Mouse (Mus musculus) megakaryocyte, embryonic 14.5 days (primary cell): ENCODE measurements around the gene Atp6v0a1. TPM values are rescaled to one million over a fixed set of nuclear protein-coding genes. Genes with fewer than 3 reads are reported as not detected.
"Not testable (repeated sequence)": the region's sequence is repeated elsewhere in the genome, so short reads cannot be mapped to it uniquely, and the experiment has no call there.

ENCODE experiments used
- H3K27me3 ChIP-seq: replicated peaks from 2 replicates; pipeline ENCODE3; 2012; ENCODE audit warnings: inconsistent platforms
- H3K36me3 ChIP-seq: replicated peaks from 2 replicates; pipeline ENCODE3; 2012; ENCODE audit warnings: low read length, inconsistent platforms, mixed read lengths
- H3K4me1 ChIP-seq: 2 replicates; pipeline ENCODE4 v1.6.1; 2012; ENCODE audit warnings: inconsistent platforms
- H3K4me3 ChIP-seq: replicated peaks from 2 replicates; pipeline ENCODE3; 2012; ENCODE audit warnings: moderate library complexity, mild to moderate bottlenecking, inconsistent platforms
- H3K9me3 ChIP-seq: 2 replicates; pipeline ENCODE4 v1.6.1; 2012; ENCODE audit warnings: inconsistent platforms
- FLI1 ChIP-seq: IDR thresholded peaks from 2 replicates; pipeline ENCODE4 v1.6.1; 2012; ENCODE audit warnings: low read length, inconsistent platforms, mixed read lengths
- GATA1 ChIP-seq: IDR thresholded peaks from 3 replicates; pipeline ENCODE4 v1.6.1; 2012; ENCODE audit warnings: mixed read lengths, low read length, inconsistent platforms, borderline replicate concordance
- polyA plus RNA-seq: library from polyadenylated mRNA; stranded (reverse); fragments of >175 nt; gene quantifications from 2 replicates; pipeline ENCODE4 v1.2.3, GENCODE M21; 2012; ENCODE audit warnings: low replicate concordance; ENCODE audit not compliant: insufficient read depth

Gene Atp6v0a1
- polyA plus RNA-seq, 1 experiment = 90.5 TPM

DNA sequence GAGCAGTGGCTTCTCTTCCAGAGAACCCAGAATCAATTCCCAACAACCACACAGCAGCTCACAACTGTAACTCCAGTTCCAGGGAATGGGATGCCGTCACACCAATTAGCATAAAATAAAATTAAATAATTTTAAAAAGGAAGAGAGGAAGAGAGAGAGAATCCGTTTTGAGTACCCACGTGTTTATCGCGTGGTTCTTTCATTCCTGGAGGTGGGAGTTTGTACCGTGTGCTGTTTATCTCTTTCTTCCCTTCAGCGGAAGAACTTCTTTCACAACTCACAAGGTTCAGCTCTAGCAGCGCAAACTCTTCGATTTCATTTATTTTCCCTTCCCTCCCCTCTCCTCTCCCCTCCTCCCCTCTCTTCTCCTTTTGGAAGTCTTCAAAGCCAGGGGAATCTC, 15.0 kb upstream of the Atp6v0a1 start:
- Histone ChIP-seq H3K27me3 (peaks cover 2% of the 10 kb centered on the region), H3K36me3 (no peaks in the 10 kb centered on the region), H3K4me3 (no peak overlapping the region), H3K4me1 (peaks cover 32% of the 10 kb centered on the region), H3K9me3 (no peaks in the 10 kb centered on the region)
- TF ChIP-seq FLI1 = no peak
- TF ChIP-seq GATA1 = no peak

DNA sequence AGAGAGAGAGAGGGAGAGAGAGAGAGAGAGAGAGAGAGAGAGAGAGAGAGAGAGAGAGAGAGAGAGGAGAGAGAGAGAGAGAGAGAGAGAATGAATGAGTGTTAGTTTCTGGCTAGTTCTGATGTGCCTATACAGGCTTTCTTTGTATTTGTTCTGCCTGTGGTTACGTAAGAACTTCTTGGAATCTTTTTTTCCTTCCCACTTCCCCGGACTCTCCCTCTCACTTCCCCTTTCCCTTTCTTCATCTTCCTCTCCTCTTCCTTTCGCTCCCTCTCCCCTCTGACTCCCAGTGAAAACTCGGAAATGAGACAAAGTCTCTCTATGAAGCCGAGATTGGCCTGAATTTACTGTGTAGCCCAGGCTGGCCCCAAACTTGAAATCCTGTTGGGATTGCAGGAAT, 14.6 kb upstream of the Atp6v0a1 start:
- Histone ChIP-seq H3K27me3 (peaks cover 2% of the 10 kb centered on the region), H3K4me3 (no peak overlapping the region), H3K4me1 (peaks cover 35% of the 10 kb centered on the region), H3K36me3 (no peaks in the 10 kb centered on the region), H3K9me3 (no peaks in the 10 kb centered on the region)
- TF ChIP-seq FLI1 (no peak), GATA1 (no peak)

DNA sequence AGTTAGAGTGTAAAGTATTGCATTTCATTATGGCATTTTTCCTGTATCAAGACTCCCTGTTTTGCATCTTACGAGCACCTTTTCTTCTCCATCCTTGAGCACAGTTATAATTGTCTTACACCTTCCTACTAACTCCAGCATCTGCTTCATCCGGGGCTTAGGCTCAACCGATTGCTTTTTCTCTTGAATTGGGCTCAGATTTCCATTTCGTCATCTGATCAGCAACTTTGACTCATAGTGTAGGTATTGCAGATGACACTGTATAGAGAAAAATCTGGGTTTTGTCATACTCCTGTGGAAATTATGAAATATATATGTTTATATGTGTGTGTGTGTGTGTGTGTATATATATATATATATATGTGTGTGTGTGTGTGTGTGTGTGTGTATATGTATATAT, 12.8 kb upstream of the Atp6v0a1 start:
- Histone ChIP-seq H3K27me3 (peaks cover 2% of the 10 kb centered on the region), H3K4me1 (peaks cover 51% of the 10 kb centered on the region), H3K9me3 (no peaks in the 10 kb centered on the region), H3K36me3 (no peaks in the 10 kb centered on the region), H3K4me3 (no peak overlapping the region)
- TF ChIP-seq FLI1 (no peak), GATA1 (no peak)

DNA sequence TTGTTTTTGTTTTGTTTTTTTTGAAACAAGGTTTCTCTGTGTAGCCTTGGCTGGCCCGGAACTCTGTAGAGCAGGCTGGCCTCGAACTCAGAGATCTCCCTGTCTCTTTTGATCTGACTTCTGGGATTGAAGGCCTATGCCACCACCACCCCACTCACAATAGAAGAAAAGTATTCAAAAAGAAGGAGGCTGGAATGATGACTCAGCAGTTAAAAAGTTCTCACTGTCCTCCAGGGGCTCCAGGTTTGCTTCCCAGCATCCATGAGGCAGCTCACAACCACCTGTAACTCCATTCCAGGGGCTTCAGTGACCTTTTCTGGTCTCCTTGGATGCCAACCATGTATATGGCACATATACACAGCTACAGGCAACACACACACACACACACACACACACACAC, 10.4 kb upstream of the Atp6v0a1 start:
- Histone ChIP-seq H3K4me1 (peaks cover 57% of the 10 kb centered on the region), H3K36me3 (no peaks in the 10 kb centered on the region), H3K4me3 (no peak overlapping the region), H3K27me3 (peaks cover 2% of the 10 kb centered on the region), H3K9me3 (no peaks in the 10 kb centered on the region)
- TF ChIP-seq GATA1 = no peak
- no peak for TF ChIP-seq FLI1

DNA sequence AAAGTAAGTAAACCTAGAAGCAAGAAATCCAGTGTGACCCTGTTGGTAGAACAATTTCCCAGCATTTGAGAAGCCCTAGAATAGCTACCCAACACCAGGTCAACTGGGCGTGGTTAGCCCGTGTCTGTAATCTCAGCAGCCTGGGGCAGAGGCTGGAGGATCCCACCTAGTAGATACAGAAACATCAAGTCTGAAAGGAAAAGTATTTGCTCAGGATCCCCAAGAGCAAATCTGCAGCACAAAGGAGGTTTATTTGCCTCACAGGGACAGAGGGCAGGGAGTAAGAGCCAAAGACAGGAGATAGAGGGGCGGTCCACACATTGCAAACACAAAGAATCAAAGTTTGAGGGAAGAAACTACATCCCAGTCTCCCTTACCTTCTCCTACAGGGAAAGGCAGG, 10.0 kb upstream of the Atp6v0a1 start:
- Histone ChIP-seq H3K4me1 (peaks cover 53% of the 10 kb centered on the region), H3K9me3 (no peaks in the 10 kb centered on the region), H3K36me3 (no peaks in the 10 kb centered on the region), H3K4me3 (no peak overlapping the region), H3K27me3 (peaks cover 2% of the 10 kb centered on the region)
- TF ChIP-seq GATA1 (no peak), FLI1 (no peak)

DNA sequence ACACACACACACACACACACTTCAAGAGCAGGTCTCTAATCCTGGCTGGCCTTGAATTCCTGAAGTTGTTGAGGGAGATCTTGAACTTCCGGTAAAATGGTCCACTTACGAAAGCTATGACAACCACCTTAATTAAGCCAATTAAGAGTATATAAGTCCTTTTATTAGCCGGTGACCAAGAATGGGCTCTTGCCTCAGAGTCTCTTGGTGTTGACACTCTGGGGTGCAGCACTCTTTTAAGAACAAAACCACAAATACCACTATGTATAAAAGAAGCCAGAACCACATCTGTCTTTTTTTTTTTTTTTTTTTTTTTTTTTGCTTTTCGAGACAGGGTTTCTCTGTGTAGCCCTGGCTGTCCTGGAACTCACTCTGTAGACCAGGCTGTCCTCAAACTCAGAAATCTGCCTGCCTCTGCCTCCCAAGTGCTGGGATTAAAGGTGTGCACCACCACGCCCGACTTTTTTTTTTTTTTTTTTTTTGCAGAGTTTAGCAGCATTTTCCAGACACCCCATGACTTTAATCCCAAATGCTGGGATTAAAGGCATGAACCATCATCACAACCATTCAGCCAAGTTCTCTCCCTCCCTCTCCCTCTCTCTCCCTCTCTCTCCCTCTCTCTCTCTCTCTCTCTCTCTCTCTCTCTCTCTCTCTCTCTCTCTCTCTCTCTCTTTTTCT, 7.2 kb upstream of the Atp6v0a1 start:
- not testable (repeated sequence) for H3K9me3 ChIP-seq, H3K4me3 ChIP-seq, H3K27me3 ChIP-seq, H3K36me3 ChIP-seq
- peaks cover 57% of the 10 kb centered on the region for H3K4me1 ChIP-seq

DNA sequence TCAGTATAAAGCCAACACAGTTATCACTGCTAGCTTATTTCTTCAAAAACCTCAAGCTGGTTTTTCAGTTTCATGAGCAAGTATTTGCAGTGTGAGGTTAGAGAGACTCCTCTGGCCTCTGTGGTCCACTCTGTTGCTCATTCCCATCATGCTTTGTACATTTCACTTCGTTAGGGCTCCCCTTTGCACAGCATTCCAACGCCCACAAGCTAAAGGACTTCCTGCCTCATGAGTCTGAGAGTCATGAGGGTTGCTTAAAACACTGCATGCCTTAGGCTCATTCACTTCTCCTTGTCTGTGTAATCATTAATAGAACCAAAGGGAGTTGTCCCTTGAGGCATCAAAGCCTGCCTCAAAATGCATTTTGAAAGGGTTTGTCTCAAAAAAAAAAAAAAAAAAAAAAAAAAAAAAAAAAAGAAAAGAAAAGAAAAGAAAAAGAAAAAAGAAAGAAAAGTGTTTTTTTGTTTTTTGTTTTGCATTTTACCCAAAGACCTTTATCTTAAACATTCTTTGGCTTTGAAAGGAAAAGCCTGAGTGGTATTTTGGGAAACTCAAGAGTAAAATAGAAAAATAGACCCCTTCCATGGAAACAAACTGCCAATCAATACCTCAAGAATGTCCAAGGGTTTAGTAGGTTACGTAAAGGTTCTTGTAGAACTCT, 6.1 kb upstream of the Atp6v0a1 start:
- TF ChIP-seq GATA1 (no peak), FLI1 (no peak)
- H3K27me3 ChIP-seq = no peaks in the 10 kb centered on the region
- H3K4me1 ChIP-seq = peaks cover 60% of the 10 kb centered on the region
- no peaks in the 10 kb centered on the region for H3K36me3 ChIP-seq
- H3K9me3 ChIP-seq = no peaks in the 10 kb centered on the region
- peak overlapping the region; percentile 38 for H3K4me3 ChIP-seq

DNA sequence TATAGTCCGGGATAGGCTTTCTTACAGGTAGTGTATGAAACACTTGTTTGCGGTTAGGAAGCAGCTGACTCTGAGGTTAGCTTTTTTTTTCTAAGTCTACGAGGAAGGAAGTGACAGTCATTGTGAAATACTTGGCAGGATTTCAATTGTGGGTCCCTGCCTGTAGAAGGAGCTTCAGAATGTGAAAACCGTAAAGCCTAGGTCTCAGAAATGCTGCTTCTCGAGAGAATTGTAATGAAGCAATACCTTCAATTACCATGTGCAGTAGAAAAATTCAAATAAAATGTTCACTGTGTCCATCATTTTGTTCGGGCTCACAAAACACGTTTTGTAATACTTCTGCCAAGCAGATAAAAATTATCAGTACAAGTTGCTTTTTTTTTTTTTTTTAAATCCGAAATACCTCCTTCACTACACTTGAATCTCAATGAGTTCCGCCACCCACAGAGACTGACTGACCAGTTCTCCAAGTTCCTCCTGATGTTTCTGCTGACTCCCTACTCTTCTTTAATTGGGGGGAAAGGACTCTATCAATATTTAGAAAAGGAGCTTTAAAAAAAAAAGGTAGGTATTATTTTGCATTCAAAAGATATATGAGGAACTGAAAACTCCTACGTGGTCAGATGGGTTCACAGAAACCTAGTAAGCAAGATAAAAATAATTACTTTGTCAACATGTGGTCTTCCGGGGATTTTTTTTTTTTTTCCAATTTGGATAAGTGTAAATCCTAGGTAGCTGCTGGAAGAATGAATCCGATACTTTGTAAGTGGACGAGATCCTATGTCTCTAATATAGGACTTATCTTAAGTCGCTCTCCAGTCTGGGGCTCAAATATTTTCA, 826 bp upstream of the Atp6v0a1 start:
- H3K9me3 ChIP-seq = no peaks in the 10 kb centered on the region
- peak overlapping the region; percentile 92 for H3K4me3 ChIP-seq
- H3K36me3 ChIP-seq = peaks cover 24% of the 10 kb centered on the region
- H3K4me1 ChIP-seq = peaks cover 49% of the 10 kb centered on the region
- no peaks in the 10 kb centered on the region for H3K27me3 ChIP-seq
- TF ChIP-seq GATA1 = no peak
- no peak for TF ChIP-seq FLI1

DNA sequence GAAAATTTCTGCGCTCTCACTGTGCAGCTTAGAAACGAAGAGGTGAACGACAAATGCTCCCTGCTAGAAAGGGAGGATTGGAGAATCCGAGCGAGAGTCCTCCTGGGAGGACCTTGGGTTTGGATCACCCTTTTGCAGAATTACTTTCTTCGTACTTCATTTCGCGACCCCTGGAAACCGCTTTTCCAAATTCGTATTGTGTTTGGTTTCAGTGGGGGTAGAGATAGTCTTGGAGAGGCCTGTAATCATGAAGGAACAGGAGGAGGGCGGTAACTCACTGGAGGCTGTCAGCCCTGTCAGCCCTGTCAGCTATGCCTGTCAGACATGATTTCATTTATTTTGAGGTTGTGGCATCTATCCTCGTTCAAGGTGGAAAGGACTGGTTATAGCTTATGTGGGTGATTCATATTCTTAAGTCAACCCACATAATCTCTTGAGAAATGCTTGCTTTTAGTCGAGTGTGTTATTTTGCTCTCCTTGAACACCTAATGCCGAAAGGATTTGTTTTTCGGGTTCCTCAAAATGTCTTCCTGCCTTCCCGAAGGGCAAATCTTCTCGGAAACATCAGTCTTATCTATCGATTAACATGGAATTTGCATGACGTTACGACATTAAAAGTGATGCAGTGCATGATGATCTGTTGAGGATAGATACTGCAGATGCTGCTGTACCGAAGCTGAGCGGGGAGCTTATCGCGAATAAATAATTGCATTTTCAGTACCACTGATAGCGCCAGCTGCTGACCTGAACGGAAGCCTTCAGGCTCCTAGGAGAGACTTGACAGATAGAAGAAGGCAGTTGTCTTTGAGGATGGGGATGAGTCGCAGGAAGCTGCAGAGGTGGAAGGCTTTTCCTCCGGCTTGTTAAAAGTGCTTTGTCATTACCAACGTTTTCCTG, 884 bp downstream of the Atp6v0a1 start:
- Histone ChIP-seq H3K4me1 (peaks cover 58% of the 10 kb centered on the region), H3K9me3 (no peaks in the 10 kb centered on the region), H3K36me3 (peaks cover 40% of the 10 kb centered on the region), H3K4me3 (peak overlapping the region; percentile 92), H3K27me3 (no peaks in the 10 kb centered on the region)
- no peak for TF ChIP-seq FLI1
- TF ChIP-seq GATA1 = no peak

DNA sequence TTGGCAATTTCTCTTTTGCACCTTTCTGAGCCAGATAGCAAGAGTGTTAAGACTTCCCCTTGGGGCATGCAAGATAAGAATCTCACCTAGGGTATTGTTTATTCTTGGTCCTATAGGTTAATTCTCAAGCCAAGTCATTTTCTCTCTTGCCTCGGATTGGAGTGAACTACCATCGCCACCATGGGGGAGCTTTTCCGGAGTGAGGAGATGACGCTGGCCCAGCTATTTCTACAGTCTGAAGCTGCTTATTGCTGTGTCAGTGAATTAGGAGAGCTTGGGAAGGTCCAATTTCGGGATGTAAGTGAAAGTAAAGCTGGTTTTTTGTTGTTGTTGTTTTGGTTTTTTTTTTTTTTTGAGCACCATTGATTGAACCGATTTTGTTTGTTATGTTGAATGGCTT, 2.4 kb downstream of the Atp6v0a1 start:
- Histone ChIP-seq H3K36me3 (peaks cover 52% of the 10 kb centered on the region), H3K9me3 (no peaks in the 10 kb centered on the region), H3K27me3 (no peaks in the 10 kb centered on the region), H3K4me1 (peaks cover 63% of the 10 kb centered on the region), H3K4me3 (peak overlapping the region; percentile 92)
- TF ChIP-seq FLI1 (no peak), GATA1 (no peak)
